Mouse (Mus musculus) brain, embryonic 18.5 days (tissue): ENCODE results near the gene Sprr1a.
"Not testable (repeated sequence)": the region's sequence is repeated elsewhere in the genome, so short reads cannot be mapped to it uniquely, and the experiment has no call there.

ENCODE experiments used
- DNase-seq: peaks from one replicate; pipeline ENCODE4 v3.0.0-alpha.2; 2012; ENCODE audit warnings: low read depth, low spot score

Gene Sprr1a

DNA sequence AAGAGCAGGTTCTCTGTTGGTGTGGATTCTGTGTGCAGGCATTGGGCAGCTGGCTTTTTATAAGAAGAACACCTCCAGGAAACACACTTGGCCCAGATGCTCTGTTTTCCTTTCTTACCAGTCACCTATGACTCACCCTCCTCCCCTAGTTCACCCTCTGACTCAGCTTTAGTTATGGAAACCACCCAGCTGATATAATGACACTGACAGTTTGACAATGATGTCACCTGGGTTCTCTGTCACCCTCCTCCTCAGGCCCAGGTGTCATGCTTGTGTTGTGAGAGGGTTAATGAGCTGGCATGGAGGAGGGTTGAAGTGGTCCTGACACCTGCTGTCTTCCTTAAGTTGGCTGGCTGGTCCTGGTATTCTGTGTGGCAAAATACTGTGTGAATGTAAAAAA lies at the start of gene Sprr1a:
Sprr1a (minus strand) TSS at position 33 of the 400 bp plus-strand sequence.
- no peak for DNase-seq

DNA sequence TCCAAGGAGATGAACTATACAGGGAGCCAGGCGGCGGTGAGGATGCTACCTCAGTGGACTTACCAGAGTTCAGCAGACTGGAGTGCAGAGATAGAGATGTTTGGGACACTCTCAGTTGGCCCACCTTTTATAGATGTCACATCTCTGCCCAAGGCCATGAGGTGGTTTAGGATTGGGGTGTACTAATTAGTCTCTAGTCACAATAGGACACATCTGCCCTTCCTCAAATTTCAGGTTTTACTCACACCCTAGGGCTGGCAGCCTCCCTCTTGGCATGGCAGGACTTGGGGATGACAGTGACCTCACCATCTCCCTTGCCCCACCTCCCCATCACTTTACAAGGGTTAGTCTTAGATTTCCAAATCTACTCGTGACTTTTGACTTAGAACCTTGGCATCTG lies 48.7 kb upstream of the Sprr1a start, which contains the start of gene 2310046K23Rik:
2310046K23Rik (minus strand) TSS at position 101 of the 400 bp plus-strand sequence.
- no peak for DNase-seq

DNA sequence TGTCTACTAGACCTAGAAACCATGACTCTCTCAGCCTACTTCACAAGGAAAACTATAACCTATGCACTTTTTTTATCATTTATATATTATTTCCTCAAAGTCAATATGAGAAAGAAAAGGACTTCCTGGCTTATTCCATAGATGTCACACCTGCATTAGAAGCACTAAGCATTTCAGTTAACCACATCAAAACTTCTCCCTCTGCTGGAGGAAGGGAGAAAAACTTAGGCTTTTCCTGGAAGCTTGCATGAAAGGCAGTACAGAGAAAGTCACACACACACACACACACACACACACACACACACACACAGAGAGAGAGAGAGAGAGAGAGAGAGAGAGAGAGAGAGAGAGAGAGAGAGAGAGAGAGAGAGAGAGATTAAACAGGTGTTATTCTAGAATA lies 26.6 kb upstream of the Sprr1a start:
- DNase-seq = no peak

DNA sequence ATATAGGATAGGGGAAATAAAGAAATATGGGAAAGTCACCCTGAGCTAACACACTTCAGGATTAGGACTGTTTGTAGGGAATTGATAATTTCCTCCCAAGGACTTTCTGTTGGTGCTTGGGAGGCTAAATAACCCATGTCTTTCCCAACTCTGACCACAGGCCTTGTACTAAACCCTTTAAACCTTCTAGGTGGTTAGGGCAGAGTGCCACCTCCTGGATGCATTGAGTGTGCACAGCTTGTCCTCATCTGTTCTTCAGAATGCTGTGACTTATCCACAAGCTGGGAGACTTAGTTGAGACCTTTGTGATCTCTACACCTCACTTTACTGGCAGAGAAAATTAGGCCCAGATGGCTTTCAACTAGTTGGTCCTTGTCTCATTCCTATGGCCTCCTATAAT lies 25.1 kb upstream of the Sprr1a start:
- no peak for DNase-seq

DNA sequence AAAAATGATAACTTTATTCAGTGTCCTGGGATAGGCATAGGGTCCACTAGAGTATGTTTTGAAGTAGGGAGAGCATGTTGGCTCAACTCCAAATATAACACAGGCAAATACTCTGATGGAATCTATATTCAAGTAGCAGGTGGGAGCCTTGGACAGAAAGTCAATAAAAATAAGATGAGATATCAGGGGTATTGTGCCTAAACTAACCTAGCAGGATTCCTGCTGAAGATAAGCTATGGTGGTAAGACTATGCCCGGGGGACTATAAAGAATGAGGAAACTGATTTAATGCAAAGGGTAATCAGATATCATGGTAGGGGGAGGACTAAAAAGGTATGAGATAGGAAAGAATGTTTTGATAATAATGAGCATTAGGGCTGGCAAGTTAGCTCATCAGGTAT lies 22.5 kb upstream of the Sprr1a start:
- DNase-seq = no peak

GRCm38 (mm10) chr3:92503528-92503927 lies 17.8 kb upstream of the Sprr1a start:
- no peak for DNase-seq

- no peak for DNase-seq
Measured at GRCm38 (mm10) chr3:92500393-92500792, 14.7 kb upstream of the Sprr1a start, which contains the start of gene Sprr4. TSS of gene Sprr4 (minus strand) at chr3:92500493.

GRCm38 (mm10) chr3:92490262-92490661 lies 4.6 kb upstream of the Sprr1a start:
- not testable (repeated sequence) for DNase-seq

DNA sequence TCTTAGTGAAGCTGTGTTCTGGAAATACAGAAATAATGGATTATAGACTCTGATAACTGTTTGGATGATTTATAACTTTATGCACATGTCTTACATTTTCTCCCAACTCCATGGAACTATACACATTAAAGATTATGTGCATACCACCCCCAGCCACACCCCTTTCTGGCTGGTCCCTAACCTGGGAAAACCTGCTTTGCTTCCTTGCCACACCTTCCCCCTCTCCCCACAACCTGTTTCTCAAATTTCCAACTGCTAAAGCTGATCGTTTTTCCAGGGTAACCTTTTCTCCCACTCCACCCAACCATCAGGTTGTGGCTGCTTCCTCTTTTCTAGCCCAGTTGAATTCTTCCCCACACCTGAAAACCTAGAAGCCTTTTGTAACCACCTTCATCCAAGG lies 612 bp upstream of the Sprr1a start:
- DNase-seq = no peak

GRCm38 (mm10) chr3:92481249-92481648 lies 4.4 kb downstream of the Sprr1a start:
- DNase-seq = not testable (repeated sequence)

GRCm38 (mm10) chr3:92470111-92470510 lies 15.6 kb downstream of the Sprr1a start:
- DNase-seq = no peak

- DNase-seq = no peak
Measured at GRCm38 (mm10) chr3:92467424-92467823, 18.3 kb downstream of the Sprr1a start.

DNA sequence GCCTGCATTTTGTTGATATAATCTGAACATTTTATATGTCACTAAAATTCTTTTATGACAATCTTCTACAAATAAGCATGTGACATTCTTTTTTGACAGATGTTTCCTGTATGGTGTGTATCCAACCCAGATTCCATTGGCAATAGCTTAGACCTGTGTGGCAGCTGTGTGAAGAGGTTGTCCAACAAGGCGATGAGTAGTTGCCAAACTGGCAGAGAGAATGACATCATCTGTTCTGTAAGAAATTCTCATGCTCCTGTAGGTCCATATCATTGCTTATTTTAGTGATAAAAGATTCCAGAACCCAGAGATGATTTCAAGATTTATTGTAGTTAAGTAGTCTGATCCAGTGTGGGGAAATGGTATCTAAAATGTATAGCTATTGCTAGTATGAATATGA lies 19.1 kb downstream of the Sprr1a start:
- DNase-seq = no peak

- no peak for DNase-seq
Measured at GRCm38 (mm10) chr3:92458620-92459019, 27.1 kb downstream of the Sprr1a start, which contains the start of gene Sprr3. TSS of gene Sprr3 (minus strand) at chr3:92458720.

GRCm38 (mm10) chr3:92455151-92455550 lies 30.5 kb downstream of the Sprr1a start:
- no peak for DNase-seq

GRCm38 (mm10) chr3:92440177-92440576 lies 45.5 kb downstream of the Sprr1a start:
- no peak for DNase-seq

DNA sequence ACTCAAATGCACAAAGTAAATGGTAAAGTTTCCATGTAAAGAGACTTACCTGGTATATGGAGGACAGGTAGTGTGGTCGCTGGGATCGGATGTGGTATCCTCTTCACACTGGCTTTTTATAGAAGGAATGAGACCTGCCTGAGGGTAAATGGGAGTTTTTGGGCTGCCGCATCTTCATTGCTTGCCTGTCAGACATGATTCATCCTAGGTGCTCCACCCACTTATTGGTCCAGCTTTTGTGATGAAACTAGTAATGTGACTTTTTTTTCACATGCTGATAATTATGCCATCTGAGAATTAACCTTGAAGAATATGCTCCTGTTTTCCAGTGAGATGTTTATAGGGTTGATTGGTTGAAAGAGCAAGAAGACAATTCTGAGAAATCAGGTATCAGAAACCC lies 47.0 kb downstream of the Sprr1a start, which contains the start of gene Sprr1b:
Sprr1b (minus strand) TSS at position 101 of the 400 bp plus-strand sequence.
- DNase-seq = no peak
